Mouse (Mus musculus) brain, embryonic 14.5 days (tissue): ENCODE results near the gene Neurl1b.

Experiments used
- CTCF ChIP-seq: fragments of 200-500 bp; IDR thresholded peaks from 2 replicates; pipeline ENCODE4 v1.5.1; 2012; ENCODE audit warnings: inconsistent platforms, mild to moderate bottlenecking, moderate library complexity, borderline replicate concordance; ENCODE audit not compliant: insufficient read depth, insufficient read length; ENCODE audit errors: extremely low read depth
- POLR2A ChIP-seq: fragments of 200-500 bp; IDR thresholded peaks from 2 replicates; pipeline ENCODE4 v1.6.1; 2012; ENCODE audit warnings: mild to moderate bottlenecking, inconsistent platforms, borderline replicate concordance; ENCODE audit not compliant: poor library complexity, insufficient read depth, insufficient read length, severe bottlenecking; ENCODE audit errors: extremely low read depth

DNA sequence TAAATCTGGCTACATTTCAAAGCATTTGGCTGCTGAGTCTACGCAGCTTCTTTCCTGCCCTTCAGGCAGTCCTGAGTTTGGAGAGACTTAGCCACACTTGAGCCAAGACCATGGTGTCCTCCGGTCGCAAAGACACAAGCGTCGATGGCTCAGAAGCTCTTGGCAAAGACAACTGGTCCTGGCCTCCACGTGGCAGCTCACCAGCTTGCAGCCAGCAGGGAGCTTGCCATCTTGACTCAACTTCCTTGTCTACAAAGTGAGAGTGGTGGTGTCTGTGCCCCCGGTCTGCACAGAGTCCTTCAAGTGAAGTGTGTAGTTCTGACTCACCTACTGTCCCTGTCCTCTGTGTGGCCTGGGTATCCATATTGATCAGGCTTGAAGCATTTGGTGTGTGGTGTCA, 22.3 kb upstream of the Neurl1b start:
- TF ChIP-seq CTCF (no peak), POLR2A (no peak)
